Mouse (Mus musculus): ENCODE results near the gene Fbf1.
"Not testable (repeated sequence)": the region's sequence is repeated elsewhere in the genome, so short reads cannot be mapped to it uniquely, and the experiment has no call there.

Gene Fbf1

DNA sequence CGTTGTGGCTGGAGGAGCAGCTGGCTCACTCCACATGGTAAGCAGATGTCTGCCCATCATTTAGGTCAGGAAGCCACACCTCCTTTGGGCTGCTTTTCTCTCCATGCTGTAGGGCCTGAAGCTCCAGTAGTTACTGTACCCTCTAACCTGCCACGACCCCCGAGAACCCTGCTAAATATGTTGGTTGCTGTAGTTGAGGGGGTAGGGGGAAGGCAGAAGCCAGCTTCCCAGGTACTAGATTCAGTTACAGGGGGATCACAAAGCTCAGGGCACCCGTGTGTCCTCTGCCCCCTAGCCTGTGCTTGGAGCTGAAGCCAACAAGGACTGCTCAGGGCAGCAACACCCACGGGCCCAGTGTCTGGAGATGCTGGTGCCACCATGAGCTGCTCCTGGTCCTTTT is 34.5 kb downstream of the Fbf1 start:
- no peak for DNase-seq (ENCODE audit: low spot score)

DNA sequence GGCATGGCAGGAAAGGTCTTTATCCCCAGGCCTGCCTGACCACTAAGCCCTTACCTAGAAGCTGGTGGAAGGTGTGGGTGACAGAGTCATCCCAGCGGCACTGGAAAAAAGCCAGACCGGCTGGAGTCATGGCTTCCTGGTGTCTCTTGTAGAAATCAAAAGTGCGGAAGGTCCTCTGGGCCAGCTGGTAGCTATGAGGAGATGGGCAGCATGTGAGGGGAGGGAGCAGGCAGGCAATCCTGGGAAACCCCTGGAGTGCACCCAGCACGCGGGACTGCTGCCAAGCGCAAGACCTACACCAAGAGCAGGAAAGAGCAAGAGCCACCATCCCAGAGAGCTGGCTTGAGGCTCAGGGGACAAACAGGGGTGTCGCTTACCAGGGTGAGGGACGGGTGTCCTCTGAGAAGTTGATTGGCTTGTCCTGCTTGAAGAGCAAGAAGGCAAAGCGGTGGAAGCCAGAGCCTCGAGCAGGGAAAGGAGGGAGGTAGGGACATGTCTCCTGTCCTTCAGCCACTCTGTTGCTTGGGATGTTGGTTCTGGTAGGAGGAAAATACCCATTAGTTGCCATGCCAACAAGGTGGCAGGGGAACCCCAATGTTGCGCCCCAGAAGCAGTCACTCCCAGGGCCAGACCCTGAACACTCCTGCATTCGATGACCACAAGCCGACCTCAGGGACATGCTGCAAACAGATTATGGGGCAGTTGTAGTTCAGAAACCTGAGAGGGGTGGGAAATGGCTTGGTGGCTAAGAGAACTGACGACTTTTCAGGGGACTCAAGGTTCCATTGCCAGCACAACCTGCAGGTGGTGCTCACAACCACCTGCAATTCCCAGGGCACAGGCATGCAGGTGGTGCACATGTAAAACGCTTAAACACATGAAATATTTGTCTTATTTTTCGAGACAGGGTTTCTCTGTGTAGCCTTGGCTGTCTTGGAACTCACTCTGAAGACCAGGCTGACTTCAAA is 35.3 kb downstream of the Fbf1 start:
- DNase-seq (ENCODE audit: low spot score), result no peak

DNA sequence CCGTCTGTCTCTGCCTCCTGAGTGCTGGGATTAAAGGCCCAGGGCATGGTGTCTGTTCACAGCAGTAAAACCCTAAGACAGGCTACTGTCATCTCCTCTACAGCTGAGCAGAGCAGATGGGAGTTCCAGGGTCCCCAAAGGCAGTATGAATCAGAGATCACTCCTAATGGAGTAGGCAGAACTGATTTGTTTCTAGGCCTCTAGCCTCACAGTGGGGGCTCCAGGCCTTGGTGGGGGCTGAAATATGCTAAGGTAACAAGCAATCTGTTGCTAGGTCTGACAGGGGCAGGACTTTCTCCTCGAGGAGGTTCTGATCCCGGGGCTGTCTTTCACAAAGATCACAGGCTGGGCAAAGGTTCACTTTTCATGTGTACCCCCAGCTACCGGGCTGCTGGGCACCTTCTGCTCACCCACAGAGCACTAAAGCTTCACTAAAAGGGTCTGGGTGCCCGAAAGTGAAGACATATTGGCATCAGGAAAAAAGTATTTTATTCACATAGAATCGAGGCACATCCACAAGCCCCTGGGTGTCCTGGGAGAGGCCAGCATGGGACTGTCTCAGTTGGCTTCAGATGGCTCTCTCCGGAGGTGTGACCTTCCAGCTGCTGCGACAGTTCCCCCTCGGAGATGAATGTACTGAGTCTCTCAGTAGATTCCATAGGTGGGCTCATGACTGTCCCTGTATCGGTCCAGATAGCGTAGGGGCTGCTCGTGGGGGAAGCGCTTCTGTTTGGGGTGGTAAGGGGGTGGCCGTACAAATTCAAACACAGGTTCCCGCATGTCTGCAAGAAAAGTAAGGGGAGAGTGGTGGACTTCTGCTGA is 36.4 kb downstream of the Fbf1 start:
- no peak for DNase-seq (ENCODE audit: low spot score)

DNA sequence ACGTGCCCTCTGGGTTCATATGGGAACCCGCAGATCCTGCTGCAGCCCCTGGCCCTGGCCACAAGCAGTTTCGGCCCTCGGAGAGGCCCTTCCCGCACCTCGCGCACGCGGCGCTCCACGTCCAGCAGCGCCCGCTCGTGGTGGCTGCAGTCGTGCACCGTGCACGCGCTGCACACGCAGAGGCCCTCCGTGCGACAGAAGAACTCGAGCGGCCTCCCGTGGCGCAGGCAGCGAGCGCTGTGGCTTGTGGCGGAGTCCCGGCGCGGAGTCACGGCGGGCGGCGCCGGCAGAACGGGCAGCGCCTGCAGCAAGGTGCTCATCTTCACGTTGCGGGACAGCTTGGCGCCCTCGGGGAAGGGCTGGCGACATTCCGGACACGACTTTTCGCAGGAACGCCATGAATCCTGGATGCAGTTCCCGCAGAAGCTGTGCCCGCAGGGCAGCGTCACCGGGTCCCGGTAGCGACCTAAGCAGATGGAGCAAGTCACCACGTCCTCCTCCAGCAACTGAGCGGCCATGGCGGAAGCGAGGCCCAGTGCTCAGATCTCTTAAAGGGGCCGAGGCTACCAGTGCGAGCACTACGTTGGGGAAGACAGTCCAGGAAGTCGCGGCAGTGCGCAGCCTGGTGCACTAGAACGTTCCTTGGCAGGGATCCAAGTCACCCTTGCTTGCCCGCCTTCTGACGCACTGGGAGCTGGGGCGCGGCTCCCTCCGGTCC is 37.3 kb downstream of the Fbf1 start, which contains the start of gene Trim65:
Gene Trim65 (minus strand): TSS at position 641 of the 718 bp plus-strand sequence.
- peak; percentile 88 for DNase-seq (ENCODE audit: low spot score)

DNA sequence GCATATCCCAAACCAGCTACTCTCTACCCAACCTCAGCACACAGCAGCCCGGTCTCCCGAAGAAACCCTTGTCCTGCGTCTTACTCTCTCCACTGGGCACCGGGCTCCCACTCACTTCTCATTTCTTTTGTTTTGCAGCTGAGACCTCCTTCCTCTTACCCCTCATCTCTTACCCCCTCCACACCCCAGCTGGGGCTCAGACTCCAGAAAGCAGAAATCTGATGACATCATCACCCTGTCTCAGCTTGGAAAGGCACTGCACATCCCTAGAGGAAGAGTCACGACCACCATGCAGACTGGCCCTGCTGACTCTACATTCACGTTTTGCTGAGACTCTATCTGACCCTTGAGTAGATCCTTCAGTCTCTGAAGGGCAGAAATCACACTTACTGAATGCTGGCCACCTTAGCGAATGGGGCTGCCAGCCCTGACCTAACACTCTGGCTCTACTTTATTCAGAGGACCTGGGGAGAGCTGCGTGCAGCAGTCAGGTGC is 37.9 kb downstream of the Fbf1 start:
- DNase-seq (ENCODE audit: low spot score), result no peak

DNA sequence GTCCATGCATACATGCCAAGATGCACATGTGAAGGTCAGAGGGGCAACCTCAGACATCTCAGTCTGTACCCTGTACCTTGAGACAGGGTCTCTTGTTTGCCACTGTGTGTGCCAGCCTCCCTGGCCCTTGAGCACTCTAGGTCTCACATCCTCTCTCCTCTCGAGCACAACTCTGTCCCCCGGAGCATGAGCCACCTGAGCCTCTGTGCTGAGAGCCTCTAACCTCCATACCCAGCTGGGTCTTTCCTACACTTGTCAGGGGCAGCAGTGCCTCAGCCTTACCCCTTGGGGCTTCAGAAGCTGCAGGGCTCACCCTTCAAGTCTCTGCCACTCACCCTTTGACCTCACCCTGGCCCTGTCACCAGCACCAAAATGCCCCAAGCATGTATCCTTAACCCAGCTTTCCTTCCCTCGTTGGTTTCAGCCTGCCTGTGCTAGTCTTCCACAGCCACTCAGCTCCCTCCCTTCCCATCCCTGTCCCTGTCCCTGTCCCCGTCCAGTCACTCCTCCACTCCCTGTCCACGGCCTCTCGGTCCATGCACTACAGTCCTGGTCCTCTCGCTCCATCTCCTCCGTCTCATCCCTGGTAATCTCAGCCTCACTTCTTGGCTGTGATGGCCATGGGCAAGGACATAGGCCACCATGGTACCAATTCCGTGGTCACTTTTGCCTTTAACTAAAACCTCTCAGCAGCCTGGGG is 38.7 kb downstream of the Fbf1 start:
- DNase-seq (ENCODE audit: low spot score), result no peak

DNA sequence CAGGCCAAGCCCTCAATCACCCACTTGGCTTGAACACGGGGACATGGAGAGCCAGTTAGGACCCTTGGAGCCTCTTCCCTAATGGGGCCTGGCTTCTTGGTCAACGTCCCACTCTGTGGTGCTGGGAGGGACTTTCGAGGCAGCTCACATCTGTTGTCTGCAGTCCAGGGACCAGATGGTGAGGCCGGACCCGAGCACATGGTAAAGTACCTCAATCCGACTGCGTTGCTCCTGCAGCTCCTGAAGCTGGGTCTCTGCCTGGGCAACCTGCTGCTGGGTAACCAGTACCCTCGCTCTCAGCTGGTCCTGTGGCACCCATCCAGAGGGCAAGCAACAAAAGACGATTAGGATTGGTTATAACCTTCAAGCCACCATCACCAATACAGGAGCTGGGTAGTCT is 40.0 kb downstream of the Fbf1 start:
- no peak for DNase-seq (ENCODE audit: low spot score)

DNA sequence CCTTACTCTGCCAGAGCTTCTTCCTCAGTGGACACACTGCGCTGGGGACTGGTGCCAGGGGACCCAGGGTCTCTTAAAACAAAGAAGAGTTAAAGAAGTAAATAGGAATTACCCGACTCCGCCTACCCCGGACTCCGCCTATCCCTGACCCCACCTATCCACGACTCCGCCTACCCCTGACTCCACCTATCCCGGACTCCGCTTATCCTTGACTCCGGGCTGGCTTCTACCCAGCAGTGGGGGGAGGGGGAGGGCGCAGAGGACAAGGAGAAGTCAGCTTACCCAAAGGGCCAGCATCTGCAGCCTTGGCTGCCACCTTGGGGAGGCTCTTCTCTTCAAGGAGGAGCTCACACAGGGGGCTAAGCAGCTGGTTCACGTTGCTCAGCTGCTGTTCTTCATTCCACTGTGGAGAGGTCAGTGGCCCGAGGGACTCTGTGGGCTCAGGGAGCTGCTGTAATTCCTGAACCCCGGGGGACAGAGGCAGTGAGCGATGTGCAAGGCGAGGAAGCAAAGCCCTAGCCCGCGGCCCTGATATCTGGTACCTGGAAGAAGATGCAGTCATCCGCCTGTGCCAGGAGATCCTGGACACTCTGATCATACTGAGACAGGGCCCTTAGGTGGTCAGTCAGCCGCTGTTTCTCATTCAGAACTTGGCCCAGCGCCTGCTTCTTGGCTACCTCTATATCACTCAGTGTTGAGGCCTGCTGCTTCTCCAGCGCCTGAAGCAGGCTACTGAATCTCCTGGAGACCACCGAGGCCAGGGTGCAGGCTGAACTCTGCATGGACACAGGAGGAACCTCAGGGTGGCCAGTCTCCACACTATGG is 40.6 kb downstream of the Fbf1 start, which contains the start of gene Trim47:
Gene Trim47 (minus strand): TSS at position 55 of the 825 bp plus-strand sequence.
- peak; percentile 81 for DNase-seq (ENCODE audit: low spot score)

DNA sequence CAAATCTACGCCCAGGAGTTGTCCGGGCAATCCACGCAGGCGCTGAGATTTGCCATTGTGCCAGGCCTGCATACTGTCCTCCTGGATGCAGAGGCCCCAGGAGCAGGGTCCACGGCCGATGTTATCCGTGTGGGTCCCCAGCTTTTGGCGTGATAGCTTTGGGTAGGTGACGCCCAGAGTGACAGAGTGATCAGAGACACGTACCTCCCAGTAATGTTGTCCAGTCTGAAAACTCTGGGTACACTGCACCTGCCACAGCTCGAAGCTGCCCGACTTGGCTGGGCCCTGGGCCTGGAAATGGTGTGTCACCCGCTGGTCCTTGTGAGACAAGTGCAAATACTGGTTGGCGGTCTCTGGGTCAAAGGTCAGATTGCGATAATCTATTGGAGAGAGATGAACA is 41.7 kb downstream of the Fbf1 start:
- DNase-seq (ENCODE audit: low spot score), result no peak

DNA sequence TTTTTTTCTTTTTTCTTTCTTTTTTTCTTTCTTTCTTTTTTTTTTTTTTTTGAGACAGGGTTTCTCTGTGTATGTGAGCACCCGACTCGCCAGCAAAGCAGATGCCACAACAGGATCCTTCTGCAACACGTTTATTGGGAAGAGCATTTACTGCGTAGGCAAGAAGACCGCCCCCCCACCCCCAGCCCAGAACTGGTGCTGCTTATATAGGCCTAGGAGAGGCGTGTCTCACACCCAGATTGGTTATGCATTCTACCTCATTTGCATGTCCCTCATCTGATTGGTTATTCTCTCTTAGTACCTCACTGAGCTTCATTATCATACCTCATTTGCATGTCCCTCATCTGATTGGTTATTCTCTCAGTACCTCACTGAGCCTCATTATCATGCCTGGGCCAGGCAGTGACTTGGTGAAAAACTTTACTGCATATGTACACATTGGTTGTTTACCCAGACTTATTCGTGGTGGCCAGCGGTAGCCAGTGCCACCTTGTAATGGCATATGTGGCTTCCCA is 46.2 kb downstream of the Fbf1 start:
- DNase-seq (ENCODE audit: low spot score), result not testable (repeated sequence)

DNA sequence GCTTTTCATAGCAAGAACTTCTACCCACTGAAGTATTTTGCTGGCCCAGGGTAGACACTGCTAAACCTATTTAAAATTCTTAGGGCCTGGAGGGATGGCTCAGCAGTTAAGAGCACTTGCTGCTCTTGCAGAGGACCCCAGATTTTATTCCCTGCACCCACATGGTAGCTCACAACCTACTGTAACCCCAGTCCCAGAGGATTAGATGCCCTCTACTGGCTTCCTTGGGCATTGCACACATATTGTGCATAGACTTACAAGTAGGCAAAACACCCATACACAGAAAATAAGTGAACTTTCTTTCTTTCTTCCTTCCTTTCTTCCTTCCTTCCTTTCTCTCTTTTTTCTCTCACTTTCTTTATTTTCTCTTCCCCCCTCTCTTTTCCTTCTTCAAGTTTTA is 50.1 kb downstream of the Fbf1 start:
- no peak for DNase-seq (ENCODE audit: low spot score)

DNA sequence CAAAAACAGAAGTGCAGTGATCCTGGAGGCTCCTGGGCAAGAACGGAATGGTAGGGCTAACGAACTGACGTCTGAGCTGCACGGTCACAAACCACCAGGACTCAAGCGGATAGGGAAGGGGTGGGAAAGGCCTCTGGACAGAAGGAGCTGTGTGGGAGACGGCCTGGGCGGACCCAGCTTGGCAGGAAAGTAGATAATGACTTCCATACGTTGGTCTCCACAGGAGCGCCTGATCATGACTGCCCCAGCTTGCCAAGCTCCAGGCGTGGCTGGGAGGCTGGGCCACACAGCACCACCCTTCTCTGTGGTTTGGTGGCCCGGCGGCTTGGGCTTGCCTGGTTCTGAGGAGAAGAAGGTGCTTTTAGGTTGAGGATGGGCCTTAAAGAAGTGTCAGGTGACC is 50.7 kb downstream of the Fbf1 start:
- DNase-seq (ENCODE audit: low spot score), result no peak

DNA sequence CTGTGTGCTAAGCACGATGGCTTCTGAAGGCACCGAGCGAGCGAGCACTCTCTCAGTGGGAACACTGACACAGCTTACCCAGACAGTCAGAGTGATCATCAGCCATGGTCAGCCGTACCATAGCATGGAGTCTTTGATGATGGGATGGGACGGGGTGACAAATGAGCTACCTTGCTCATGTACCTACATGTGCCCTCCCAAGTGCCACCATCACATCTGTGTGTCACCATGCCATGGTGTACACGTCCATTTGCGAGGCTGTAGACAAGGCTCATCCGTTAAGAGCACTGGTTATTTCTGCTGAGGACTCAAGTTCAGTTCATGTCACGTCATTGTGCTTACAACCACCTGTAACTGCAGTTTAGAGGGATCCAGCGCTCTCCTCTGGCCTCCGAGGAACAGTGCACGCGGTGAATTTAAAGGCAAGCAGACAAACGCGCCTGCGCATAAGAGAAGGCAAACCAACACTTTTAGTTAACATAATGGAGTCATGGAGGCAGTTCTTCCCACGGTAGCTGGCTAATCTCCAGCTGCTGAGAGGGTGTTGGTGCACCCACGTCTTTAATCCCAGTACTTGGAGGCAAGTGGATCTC is 56.3 kb downstream of the Fbf1 start:
- no peak for DNase-seq (ENCODE audit: low spot score)

DNA sequence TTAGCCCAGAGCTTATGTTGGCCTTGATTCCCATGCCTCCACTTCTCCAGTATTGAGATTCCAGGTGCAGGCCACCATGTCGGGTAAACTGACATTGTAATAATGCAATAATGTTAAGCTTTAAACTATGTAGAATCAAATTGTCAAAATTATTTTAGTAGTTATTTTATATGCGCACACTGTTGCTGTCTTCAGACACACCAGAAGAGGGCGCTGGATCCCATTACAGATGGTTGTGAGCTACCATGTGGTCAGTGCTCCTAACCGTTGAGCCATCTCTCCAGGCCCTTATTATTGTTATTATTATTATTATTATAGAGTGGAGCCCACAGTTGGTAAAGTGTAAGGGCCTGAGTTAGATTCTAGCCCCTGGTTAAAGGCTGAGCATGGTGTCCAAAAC is 56.9 kb downstream of the Fbf1 start:
- no peak for DNase-seq (ENCODE audit: low spot score)

DNA sequence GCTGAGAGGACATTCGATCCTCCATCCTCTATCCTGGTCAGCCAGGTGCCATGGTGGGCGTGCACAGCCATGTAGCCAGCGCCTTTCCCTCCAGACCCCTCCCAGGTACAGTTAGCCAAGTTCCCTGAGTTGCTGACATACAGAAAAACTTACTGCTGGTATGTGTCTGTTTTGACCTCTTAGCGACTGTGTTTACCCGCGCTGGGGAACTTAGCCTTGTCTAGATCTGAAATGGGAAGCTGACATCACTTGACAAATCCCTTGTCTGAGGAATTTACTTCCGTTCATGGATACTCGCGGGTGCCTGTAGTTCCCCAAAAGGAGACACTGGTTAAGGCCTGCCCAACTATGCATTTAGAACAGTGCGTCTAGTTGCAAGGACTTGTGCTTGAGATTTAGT is 57.4 kb downstream of the Fbf1 start:
- DNase-seq (ENCODE audit: low spot score), result no peak

DNA sequence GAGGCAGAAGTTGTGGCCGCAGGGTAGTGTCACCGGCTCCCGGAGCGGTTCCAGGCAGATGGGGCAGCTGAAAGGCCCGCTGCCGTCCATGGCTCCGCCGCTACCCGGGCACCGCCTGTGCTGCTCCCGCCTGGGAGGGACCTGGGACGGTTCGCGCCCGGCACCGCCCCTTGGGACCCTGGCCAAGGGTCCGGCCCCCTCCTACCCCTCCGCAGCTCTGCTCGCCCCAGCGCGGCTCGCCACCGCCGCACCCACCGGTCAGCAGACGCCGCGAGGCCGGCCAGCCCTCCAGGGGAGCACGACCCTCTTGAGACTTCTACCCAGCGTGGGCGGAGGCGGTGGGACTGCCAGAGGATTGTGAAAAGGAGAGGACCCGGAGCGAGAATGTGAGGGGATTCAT is 57.8 kb downstream of the Fbf1 start:
- DNase-seq (ENCODE audit: low spot score), result no peak

DNA sequence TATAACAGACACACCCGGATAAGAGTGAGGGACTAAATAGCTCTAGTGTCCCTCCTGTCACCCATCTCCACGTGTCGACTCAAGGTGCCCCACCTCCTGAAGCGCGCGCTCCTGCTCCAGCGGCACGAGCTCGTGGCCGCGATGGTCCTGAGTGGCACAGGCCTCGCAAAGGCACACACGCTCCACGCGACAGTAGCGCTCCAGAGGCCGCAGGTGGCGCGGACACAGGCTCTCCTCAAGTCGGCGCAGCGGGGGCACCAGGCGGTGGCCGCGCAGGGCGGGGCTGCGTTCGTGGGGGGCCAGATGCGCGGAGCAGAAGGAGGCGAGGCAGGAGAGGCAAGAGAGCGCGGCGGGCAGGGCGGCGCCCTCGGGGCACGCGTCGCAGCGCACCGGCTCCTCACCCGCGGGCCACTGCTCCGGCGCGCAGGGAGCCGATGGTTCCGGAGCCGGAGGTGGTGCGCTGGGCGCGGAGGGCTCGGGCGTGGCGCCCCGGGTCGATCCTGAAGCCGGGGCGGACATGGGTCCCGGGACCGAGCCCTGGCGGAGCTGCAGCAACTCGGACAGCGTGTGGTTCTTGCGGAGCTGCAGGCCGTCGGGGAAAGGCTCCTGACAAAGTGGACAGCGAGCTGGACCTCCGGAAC is 58.4 kb downstream of the Fbf1 start:
- no peak for DNase-seq (ENCODE audit: low spot score)

DNA sequence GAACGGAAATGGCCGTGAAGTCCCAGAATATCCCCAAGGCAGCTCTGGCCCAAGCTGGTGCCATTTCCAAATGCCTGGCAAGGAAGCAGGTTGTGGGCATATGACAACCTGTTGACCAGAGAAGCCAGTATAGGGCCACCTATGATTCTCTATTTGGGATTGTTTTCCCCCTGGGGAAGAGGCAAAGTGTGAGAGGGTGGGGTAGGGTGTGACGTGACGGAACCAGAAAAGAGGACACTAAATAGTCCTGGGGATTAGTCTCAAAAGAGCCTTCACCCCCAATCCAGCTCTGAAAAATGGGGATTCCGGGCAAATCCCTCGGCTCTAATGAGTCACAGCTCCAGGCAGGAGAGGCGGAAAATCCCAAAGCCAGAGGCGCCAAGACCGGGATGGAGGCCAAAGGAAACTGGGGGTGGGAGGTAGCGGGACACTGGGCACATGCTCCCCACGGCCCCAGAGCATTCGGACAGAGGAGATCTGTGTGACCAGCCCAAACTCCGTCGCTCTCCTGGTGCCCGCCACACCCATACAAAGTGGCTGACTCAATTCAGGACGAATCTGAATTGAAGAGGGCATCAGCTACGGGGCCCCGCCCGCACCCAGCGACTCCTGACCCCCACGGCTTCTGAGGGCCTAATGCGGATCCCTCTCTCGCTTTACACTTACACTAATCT is 59.4 kb downstream of the Fbf1 start:
- no peak for DNase-seq (ENCODE audit: low spot score)

DNA sequence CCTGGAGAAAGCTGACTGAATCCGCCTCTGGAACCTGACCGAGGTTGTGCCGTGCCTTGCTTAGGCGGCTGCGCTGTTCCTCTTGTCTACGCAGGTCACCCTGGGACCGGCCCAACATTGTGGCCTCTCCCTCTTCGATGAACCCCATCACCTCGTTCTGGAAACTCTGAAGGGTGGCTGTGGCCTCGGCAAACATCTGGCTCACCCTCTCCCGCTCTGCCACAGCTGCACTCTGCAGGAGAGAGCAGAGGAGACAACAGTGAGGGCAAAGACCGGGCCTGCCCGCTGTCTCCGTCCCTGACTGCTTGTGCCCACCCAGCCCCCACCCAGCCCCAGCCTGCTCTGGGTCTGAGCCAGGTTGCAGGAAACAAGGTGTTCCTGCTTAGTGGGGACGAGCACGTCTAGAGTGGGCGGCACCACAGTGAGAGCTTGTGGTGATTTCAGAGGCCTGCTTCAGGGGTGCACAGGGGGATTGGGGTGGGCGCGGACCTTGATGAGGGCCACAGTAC is 60.1 kb downstream of the Fbf1 start:
- DNase-seq (ENCODE audit: low spot score), result no peak
